Mouse (Mus musculus): Measurements from ENCODE around the gene Clcnka. TPM values are rescaled to one million over a fixed set of nuclear protein-coding genes. Genes with fewer than 3 reads are reported as not detected.

Gene Clcnka
- polyA plus RNA-seq, 1 experiment from 2014 or later, result 0.20 TPM

GRCm38 (mm10) chr4:141408577-141408976, 10.1 kb upstream of the Clcnka start:
- 98% methylated on average over 3 of the region's 3 CpGs for WGBS
- no peak overlapping the region for H3K27ac ChIP-seq

DNA sequence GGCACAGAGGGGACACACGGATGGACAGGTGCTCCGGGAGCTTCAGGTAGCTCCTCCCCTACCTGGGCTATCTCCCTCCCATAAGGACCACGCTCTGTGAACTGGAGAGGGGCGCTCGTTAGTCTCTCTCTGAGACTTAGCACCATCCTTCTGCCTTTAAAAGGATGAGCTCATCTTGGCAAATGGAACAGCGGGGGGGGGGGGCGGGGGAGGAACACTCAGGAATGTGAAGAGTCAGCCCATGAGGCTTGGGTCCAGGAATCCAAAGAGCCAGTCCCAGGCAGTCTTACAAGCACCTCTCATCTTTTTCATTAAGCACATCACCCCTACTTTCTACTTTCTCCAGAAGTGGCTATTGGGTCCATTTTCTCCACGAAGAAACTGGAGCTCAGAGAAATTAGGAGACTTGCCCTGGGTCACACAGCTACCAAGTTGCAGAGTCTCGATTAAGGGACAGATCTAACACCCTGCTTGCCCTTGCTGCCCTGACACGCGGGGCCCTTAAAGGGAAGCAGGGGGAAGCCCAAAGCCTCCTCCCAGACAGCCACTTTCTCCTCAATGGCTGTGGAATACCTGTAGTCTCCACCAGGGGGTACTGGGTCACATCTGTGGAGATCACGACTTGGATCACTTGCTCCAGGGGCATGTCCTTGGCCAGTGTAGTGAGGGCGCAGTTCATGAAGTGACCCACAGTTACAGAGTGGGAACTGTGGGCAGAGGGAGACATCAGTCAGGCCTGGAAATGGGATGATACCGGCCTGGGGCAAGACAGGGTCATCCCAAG, 8.2 kb upstream of the Clcnka start:
- Histone ChIP-seq H3K27ac (no peak overlapping the region), H3K9me3 (ENCODE audit: control insufficient read depth, low read length) (no peaks in the 10 kb centered on the region), H3K9ac (no peak overlapping the region), H3K4me2 (replicated peaks) (no peak overlapping the region), H3K27me3 (ENCODE audit: control insufficient read depth, insufficient read depth, low read length) (no peaks in the 10 kb centered on the region), H3K4me3 (replicated peaks; ENCODE audit: low read length) (no peak overlapping the region), H3K4me1 (replicated peaks; ENCODE audit: control insufficient read depth, insufficient read depth, low read length) (no peaks in the 10 kb centered on the region), H3K36me3 (replicated peaks; ENCODE audit: control insufficient read depth, insufficient read depth) (no peaks in the 10 kb centered on the region)
- WGBS, result 49% methylated on average over 14 of the region's 14 CpGs
- DNase-seq (ENCODE audit: low spot score) (no peak), ATAC-seq (ENCODE audit: low FRiP score) (no peak)

More at GRCm38 (mm10) chr4:141408577-141408976, 10.1 kb upstream of the Clcnka start:
- Histone ChIP-seq H3K27me3 (ENCODE audit: control insufficient read depth, insufficient read depth, low read length) (no peaks in the 10 kb centered on the region), H3K9ac (no peak overlapping the region), H3K4me2 (replicated peaks) (no peak overlapping the region), H3K4me3 (replicated peaks; ENCODE audit: low read length) (no peak overlapping the region), H3K4me1 (replicated peaks; ENCODE audit: control insufficient read depth, insufficient read depth, low read length) (no peaks in the 10 kb centered on the region), H3K36me3 (replicated peaks; ENCODE audit: control insufficient read depth, insufficient read depth) (no peaks in the 10 kb centered on the region), H3K9me3 (ENCODE audit: control insufficient read depth, low read length) (no peaks in the 10 kb centered on the region)
- ATAC-seq (ENCODE audit: low FRiP score), result no peak
- DNase-seq (ENCODE audit: low spot score), result no peak

DNA sequence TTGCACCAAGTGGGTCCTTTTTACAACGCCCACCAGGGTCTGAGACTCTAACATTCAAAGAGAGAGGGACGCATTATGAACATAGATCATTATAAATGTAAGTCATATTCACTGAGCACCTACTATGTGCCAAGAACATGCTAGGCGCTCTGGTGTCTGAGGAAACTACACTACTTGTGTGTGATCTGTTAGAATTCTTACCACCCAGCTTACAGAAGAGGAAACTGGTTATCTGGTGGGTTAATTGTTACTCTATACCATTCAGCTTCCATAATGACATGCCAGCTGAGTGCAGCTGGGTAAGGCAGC, 6.7 kb upstream of the Clcnka start:
- H3K27me3 ChIP-seq (ENCODE audit: control insufficient read depth, insufficient read depth, low read length), result no peaks in the 10 kb centered on the region
- 90% methylated on average over 3 of the region's 3 CpGs for WGBS
- no peaks in the 10 kb centered on the region for H3K36me3 ChIP-seq (replicated peaks; ENCODE audit: control insufficient read depth, insufficient read depth)
- no peak overlapping the region for H3K9ac ChIP-seq
- H3K4me2 ChIP-seq (replicated peaks), result no peak overlapping the region
- H3K4me3 ChIP-seq (replicated peaks; ENCODE audit: low read length), result no peak overlapping the region
- no peak overlapping the region for H3K27ac ChIP-seq
- ATAC-seq (ENCODE audit: low FRiP score) (no peak), DNase-seq (ENCODE audit: low spot score) (no peak)
- H3K4me1 ChIP-seq (replicated peaks; ENCODE audit: control insufficient read depth, insufficient read depth, low read length), result no peaks in the 10 kb centered on the region
- H3K9me3 ChIP-seq (ENCODE audit: control insufficient read depth, low read length), result no peaks in the 10 kb centered on the region

DNA sequence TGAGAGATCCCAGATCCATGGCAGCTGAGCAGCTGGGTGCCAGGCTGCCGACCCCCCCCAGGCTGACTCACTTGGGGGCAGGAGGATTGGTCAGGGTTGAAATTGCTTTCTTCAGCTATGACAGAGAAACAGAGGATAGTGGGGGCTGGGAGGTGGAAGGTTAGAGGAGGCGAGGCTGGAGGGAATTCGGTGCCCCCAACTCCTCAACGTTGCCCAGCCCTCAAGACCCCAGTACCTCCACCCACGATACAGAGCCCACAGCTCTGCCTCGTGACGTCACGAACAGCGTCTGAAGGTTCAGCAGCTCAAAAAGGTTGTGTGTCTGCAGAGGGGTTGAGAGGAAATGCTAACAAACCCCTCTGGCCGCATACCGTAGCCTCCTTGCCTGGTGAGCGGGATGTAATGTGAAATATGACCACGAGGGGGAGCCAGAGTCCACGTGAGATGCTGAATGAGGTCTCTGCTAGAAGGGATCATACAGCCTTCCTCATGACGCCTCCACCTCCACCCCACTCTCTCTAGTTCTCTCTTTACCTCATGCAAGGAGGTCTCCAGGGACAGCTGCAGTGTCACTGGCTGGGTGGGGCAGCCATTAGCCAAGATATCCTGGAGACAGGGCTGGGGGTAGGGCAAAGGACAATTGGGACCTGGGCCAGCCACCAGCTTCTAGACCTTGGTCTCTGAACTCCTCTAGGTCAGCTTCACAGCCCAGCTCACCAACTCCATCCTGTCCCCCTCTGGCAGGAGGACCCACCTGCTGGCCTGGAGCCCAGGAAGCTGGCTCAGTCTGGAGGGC, 6.2 kb upstream of the Clcnka start:
- Histone ChIP-seq H3K9ac (peak overlapping the region; percentile 12; the same call in 1 of the 2 replicates), H3K36me3 (replicated peaks; ENCODE audit: control insufficient read depth, insufficient read depth) (no peaks in the 10 kb centered on the region), H3K4me1 (replicated peaks; ENCODE audit: control insufficient read depth, insufficient read depth, low read length) (no peaks in the 10 kb centered on the region), H3K4me3 (replicated peaks; ENCODE audit: low read length) (no peak overlapping the region), H3K9me3 (ENCODE audit: control insufficient read depth, low read length) (no peaks in the 10 kb centered on the region), H3K27ac (no peak overlapping the region), H3K4me2 (replicated peaks) (peak overlapping the region; percentile 42), H3K27me3 (ENCODE audit: control insufficient read depth, insufficient read depth, low read length) (no peaks in the 10 kb centered on the region)
- 18% methylated on average over 15 of the region's 15 CpGs for WGBS
- ATAC-seq (ENCODE audit: low FRiP score), result peak; percentile 90
- DNase-seq (ENCODE audit: low spot score), result peak; percentile 96

GRCm38 (mm10) chr4:141400171-141400570, 1.6 kb upstream of the Clcnka start:
- DNase-seq (ENCODE audit: low spot score) (no peak), ATAC-seq (ENCODE audit: low FRiP score) (no peak)
- Histone ChIP-seq H3K4me3 (replicated peaks; ENCODE audit: low read length) (no peak overlapping the region), H3K27ac (no peak overlapping the region), H3K36me3 (replicated peaks; ENCODE audit: control insufficient read depth, insufficient read depth) (no peaks in the 10 kb centered on the region), H3K4me2 (replicated peaks) (no peak overlapping the region), H3K9ac (no peak overlapping the region), H3K4me1 (replicated peaks; ENCODE audit: control insufficient read depth, insufficient read depth, low read length) (no peaks in the 10 kb centered on the region), H3K27me3 (ENCODE audit: control insufficient read depth, insufficient read depth, low read length) (no peaks in the 10 kb centered on the region), H3K9me3 (ENCODE audit: control insufficient read depth, low read length) (no peaks in the 10 kb centered on the region)
- 85% methylated on average over 15 of the region's 15 CpGs for WGBS

GRCm38 (mm10) chr4:141397861-141398260, 663 bp downstream of the Clcnka start:
- 75% methylated on average over 12 of the region's 12 CpGs for WGBS

GRCm38 (mm10) chr4:141394751-141395150, 3.8 kb downstream of the Clcnka start:
- 22% methylated on average over 15 of the region's 16 CpGs for WGBS
- H3K4me3 ChIP-seq (replicated peaks; ENCODE audit: low read length), result no peak overlapping the region
- H3K9ac ChIP-seq, result no peak overlapping the region
- ATAC-seq (ENCODE audit: low FRiP score) (no peak), DNase-seq (ENCODE audit: low spot score) (no peak)
- H3K4me1 ChIP-seq (replicated peaks; ENCODE audit: control insufficient read depth, insufficient read depth, low read length), result no peaks in the 10 kb centered on the region
- no peak overlapping the region for H3K27ac ChIP-seq
- H3K9me3 ChIP-seq (ENCODE audit: control insufficient read depth, low read length), result no peaks in the 10 kb centered on the region
- H3K27me3 ChIP-seq (ENCODE audit: control insufficient read depth, insufficient read depth, low read length), result 0 out of 2 replicates have a peak, but pooled peaks cover 4% of the 10 kb centered on the region
- no peak overlapping the region; the same call in 1 of the 2 replicates for H3K4me2 ChIP-seq (replicated peaks)
- H3K36me3 ChIP-seq (replicated peaks; ENCODE audit: control insufficient read depth, insufficient read depth), result no peaks in the 10 kb centered on the region

More at GRCm38 (mm10) chr4:141397861-141398260, 663 bp downstream of the Clcnka start:
- no peak overlapping the region for H3K9ac ChIP-seq
- no peak overlapping the region for H3K4me3 ChIP-seq (replicated peaks; ENCODE audit: low read length)
- no peak for DNase-seq (ENCODE audit: low spot score)
- no peak for ATAC-seq (ENCODE audit: low FRiP score)
- H3K4me2 ChIP-seq (replicated peaks), result no peak overlapping the region
- H3K4me1 ChIP-seq (replicated peaks; ENCODE audit: control insufficient read depth, insufficient read depth, low read length), result no peaks in the 10 kb centered on the region
- no peaks in the 10 kb centered on the region for H3K36me3 ChIP-seq (replicated peaks; ENCODE audit: control insufficient read depth, insufficient read depth)
- H3K27ac ChIP-seq, result no peak overlapping the region
- H3K9me3 ChIP-seq (ENCODE audit: control insufficient read depth, low read length), result no peaks in the 10 kb centered on the region
- 0 out of 2 replicates have a peak, but pooled peaks cover 4% of the 10 kb centered on the region for H3K27me3 ChIP-seq (ENCODE audit: control insufficient read depth, insufficient read depth, low read length)

DNA sequence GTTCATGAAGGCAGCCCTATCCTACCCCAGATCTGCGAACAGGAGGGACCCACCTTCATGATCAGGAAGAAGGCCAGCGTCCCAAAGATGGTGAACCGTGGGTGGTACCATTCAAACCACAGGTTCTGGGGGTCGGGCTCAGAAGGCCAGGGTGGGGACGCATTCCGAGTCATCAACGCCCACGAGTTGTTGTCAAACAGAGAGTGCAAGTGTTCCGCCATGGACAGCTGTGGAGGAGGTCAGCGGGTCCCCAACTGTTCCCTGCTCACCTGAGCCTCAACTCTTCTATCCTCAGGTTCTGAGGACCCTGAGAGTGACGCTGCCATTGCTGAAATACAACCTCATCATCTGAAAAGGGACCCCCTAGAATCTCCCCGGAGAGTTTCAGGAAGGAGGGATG, 7.2 kb downstream of the Clcnka start:
- 84% methylated on average over 12 of the region's 12 CpGs for WGBS
- no peak overlapping the region for H3K4me3 ChIP-seq (replicated peaks; ENCODE audit: low read length)
- H3K9ac ChIP-seq, result no peak overlapping the region
- ATAC-seq (ENCODE audit: low FRiP score) (no peak), DNase-seq (ENCODE audit: low spot score) (no peak)
- no peak overlapping the region for H3K27ac ChIP-seq
- H3K27me3 ChIP-seq (ENCODE audit: control insufficient read depth, insufficient read depth, low read length), result 0 out of 2 replicates have a peak, but pooled peaks cover 4% of the 10 kb centered on the region
- no peaks in the 10 kb centered on the region for H3K36me3 ChIP-seq (replicated peaks; ENCODE audit: control insufficient read depth, insufficient read depth)
- H3K4me1 ChIP-seq (replicated peaks; ENCODE audit: control insufficient read depth, insufficient read depth, low read length), result no peaks in the 10 kb centered on the region
- no peaks in the 10 kb centered on the region for H3K9me3 ChIP-seq (ENCODE audit: control insufficient read depth, low read length)
- no peak overlapping the region for H3K4me2 ChIP-seq (replicated peaks)

DNA sequence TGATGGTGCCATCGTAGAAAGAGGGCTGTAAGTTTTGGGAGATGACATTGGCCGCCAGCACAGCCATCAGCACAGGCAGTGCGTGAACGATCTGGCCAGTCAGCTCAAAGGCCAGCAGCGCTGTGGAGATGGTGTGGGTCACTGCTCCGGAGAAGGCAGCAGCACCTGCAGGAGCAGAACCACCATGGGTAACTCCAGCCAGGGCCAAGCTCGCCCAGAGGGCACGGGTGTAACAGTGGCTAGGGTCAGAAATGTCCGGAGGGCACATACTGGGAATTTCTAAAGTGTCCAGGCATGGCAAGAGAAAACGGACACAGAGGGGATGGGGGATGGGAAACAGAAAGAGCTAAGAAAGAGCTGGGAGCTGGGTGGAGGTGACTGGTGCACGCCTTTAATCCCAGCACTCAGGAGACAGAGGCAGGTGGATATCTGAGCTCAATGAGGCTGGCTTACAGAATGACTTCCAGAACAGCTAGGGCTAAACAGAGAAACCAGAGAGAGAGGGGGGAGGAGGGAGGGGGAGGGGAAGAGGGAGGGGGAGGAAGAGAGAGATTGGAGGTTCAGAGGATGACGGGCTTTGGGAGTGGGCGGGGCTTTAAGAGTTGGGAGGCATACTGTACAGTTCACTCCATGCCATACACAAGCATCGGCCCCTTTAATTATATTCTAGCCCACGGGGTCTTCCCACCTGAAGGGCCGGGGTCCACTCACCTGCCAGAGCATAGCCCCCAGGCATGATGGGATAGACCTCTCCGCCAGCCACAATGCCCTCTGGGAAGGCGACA, 9.0 kb downstream of the Clcnka start:
- Histone ChIP-seq H3K27ac (no peak overlapping the region), H3K36me3 (replicated peaks; ENCODE audit: control insufficient read depth, insufficient read depth) (no peaks in the 10 kb centered on the region), H3K9ac (no peak overlapping the region), H3K4me2 (replicated peaks) (no peak overlapping the region), H3K4me3 (replicated peaks; ENCODE audit: low read length) (no peak overlapping the region), H3K4me1 (replicated peaks; ENCODE audit: control insufficient read depth, insufficient read depth, low read length) (no peaks in the 10 kb centered on the region), H3K9me3 (ENCODE audit: control insufficient read depth, low read length) (no peaks in the 10 kb centered on the region), H3K27me3 (ENCODE audit: control insufficient read depth, insufficient read depth, low read length) (peaks cover 6% of the 10 kb centered on the region)
- 76% methylated on average over 18 of the region's 18 CpGs for WGBS
- ATAC-seq (ENCODE audit: low FRiP score), result no peak
- no peak for DNase-seq (ENCODE audit: low spot score)

Measured in hindbrain, embryonic 14.5 days (tissue).